Mouse (Mus musculus): Measurements from ENCODE around the gene Mgme1. TPM values are rescaled to one million over a fixed set of nuclear protein-coding genes. Genes with fewer than 3 reads are reported as not detected.

Gene Mgme1
- polyA plus RNA-seq, 1 experiment from 2014 or later, result 6.8 TPM

- H3K27me3 ChIP-seq (replicated peaks; ENCODE audit: insufficient read depth, low read length), result no peaks in the 10 kb centered on the region
- TF ChIP-seq CTCF (IDR thresholded peaks at IDR 0.05) (no peak), EP300 (IDR thresholded peaks at IDR 0.05) (no peak)
- DNase-seq (ENCODE audit: low spot score) (no peak), ATAC-seq (no peak)
- no peaks in the 10 kb centered on the region for H3K4me1 ChIP-seq (ENCODE audit: insufficient read depth, low read depth, low read length)
- H3K9ac ChIP-seq (replicated peaks; ENCODE audit: low read depth), result no peak overlapping the region
- no peak overlapping the region for H3K4me3 ChIP-seq (ENCODE audit: low read depth, low read length)
- H3K27ac ChIP-seq (ENCODE audit: low read length), result no peak overlapping the region
- no peaks in the 10 kb centered on the region for H3K9me3 ChIP-seq (ENCODE audit: low read length)
- H3K4me2 ChIP-seq (replicated peaks; ENCODE audit: low read depth, low read length), result no peak overlapping the region
- peaks cover 36% of the 10 kb centered on the region; the same call in 1 of the 2 replicates for H3K36me3 ChIP-seq (ENCODE audit: insufficient read depth, low read length)
Observed at GRCm38 (mm10) chr2:144250111-144250510, 20.4 kb upstream of the Mgme1 start.

- TF ChIP-seq EP300 (IDR thresholded peaks at IDR 0.05), result no peak
- no peak for TF ChIP-seq CTCF (IDR thresholded peaks at IDR 0.05)
- Histone ChIP-seq H3K36me3 (ENCODE audit: insufficient read depth, low read length) (peaks cover 13% of the 10 kb centered on the region; the same call in 1 of the 2 replicates), H3K9me3 (ENCODE audit: low read length) (no peaks in the 10 kb centered on the region), H3K4me3 (ENCODE audit: low read depth, low read length) (no peak overlapping the region), H3K4me1 (ENCODE audit: insufficient read depth, low read depth, low read length) (peaks cover 12% of the 10 kb centered on the region), H3K27me3 (replicated peaks; ENCODE audit: insufficient read depth, low read length) (no peaks in the 10 kb centered on the region), H3K27ac (ENCODE audit: low read length) (no peak overlapping the region), H3K4me2 (replicated peaks; ENCODE audit: low read depth, low read length) (no peak overlapping the region), H3K9ac (replicated peaks; ENCODE audit: low read depth) (no peak overlapping the region)
- DNase-seq (ENCODE audit: low spot score) (no peak), ATAC-seq (no peak)
- WGBS, result 80% methylated on average over 2 of the region's 2 CpGs
Observed at GRCm38 (mm10) chr2:144262837-144263236, 7.6 kb upstream of the Mgme1 start.

DNA sequence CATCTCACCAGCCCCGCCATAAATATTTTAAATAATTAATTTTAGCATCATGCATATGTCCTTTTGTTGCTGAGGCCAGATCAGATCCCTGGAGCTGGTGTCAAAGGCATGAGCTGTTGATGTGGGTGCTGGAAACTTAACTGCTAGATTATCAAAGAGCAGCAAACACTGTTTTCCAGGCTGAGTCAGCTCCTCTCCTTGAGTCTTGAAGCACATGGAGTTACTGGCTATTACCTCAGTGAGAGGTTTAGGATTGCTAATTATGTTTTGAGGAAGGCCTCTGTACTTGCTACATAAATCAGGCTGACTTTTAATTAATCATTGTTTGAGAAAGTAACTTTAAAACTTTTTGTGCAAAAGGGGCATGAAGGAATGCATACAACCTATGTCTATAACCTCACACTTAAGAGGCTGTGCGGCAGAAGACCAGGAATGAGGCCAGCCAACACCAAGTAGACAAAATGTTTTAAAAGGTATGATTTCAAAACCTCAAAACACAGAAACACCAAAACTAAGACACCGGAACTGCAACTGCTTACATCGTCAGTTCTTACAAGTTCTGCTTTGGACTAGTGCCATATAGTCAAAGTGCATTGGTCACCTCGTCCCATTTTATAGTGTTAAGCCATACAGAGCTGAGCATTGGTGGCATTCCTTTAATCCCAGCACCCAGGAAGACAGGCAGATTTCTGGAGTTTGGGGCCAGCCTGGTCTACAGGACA lies 5.9 kb upstream of the Mgme1 start:
- Histone ChIP-seq H3K4me2 (replicated peaks; ENCODE audit: low read depth, low read length) (no peak overlapping the region), H3K36me3 (ENCODE audit: insufficient read depth, low read length) (no peaks in the 10 kb centered on the region), H3K4me3 (ENCODE audit: low read depth, low read length) (no peak overlapping the region), H3K9me3 (ENCODE audit: low read length) (no peaks in the 10 kb centered on the region), H3K27me3 (replicated peaks; ENCODE audit: insufficient read depth, low read length) (no peaks in the 10 kb centered on the region), H3K27ac (ENCODE audit: low read length) (no peak overlapping the region), H3K4me1 (ENCODE audit: insufficient read depth, low read depth, low read length) (peaks cover 18% of the 10 kb centered on the region), H3K9ac (replicated peaks; ENCODE audit: low read depth) (no peak overlapping the region)
- no peak for ATAC-seq
- no peak for DNase-seq (ENCODE audit: low spot score)
- WGBS, result 41% methylated on average over 5 of the region's 5 CpGs
- TF ChIP-seq EP300 (IDR thresholded peaks at IDR 0.05), result no peak
- TF ChIP-seq CTCF (IDR thresholded peaks at IDR 0.05), result no peak

DNA sequence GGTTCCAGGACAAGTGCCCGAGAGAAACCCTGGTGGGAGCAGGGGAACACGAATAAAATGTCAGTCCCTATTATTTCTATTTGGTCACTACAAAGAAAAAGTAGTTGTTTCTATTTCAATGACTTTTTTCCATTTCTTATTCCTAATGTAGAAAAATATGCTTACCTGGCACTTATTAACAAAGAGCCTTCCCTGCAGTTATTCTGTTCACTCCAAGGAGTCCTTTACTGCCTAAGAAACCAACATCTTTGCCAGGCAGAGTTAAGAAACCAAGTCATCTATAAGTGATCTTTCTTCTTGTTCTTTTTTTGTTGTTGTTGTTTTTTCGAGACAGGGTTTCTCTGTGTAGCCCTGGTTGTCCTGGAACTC lies 5.4 kb upstream of the Mgme1 start:
- TF ChIP-seq EP300 (IDR thresholded peaks at IDR 0.05) (no peak), CTCF (IDR thresholded peaks at IDR 0.05) (no peak)
- WGBS, result 79% methylated on average over 3 of the region's 3 CpGs
- H3K27ac ChIP-seq (ENCODE audit: low read length), result no peak overlapping the region
- H3K9ac ChIP-seq (replicated peaks; ENCODE audit: low read depth), result no peak overlapping the region
- H3K4me1 ChIP-seq (ENCODE audit: insufficient read depth, low read depth, low read length), result peaks cover 18% of the 10 kb centered on the region
- DNase-seq (ENCODE audit: low spot score) (no peak), ATAC-seq (no peak)
- H3K4me3 ChIP-seq (ENCODE audit: low read depth, low read length), result no peak overlapping the region
- H3K9me3 ChIP-seq (ENCODE audit: low read length), result no peaks in the 10 kb centered on the region
- H3K4me2 ChIP-seq (replicated peaks; ENCODE audit: low read depth, low read length), result no peak overlapping the region
- H3K27me3 ChIP-seq (replicated peaks; ENCODE audit: insufficient read depth, low read length), result no peaks in the 10 kb centered on the region
- no peaks in the 10 kb centered on the region for H3K36me3 ChIP-seq (ENCODE audit: insufficient read depth, low read length)

- H3K4me1 ChIP-seq (ENCODE audit: insufficient read depth, low read depth, low read length), result peaks cover 18% of the 10 kb centered on the region
- H3K9me3 ChIP-seq (ENCODE audit: low read length), result no peaks in the 10 kb centered on the region
- ATAC-seq, result no peak
- H3K9ac ChIP-seq (replicated peaks; ENCODE audit: low read depth), result no peak overlapping the region
- H3K4me3 ChIP-seq (ENCODE audit: low read depth, low read length), result no peak overlapping the region
- H3K4me2 ChIP-seq (replicated peaks; ENCODE audit: low read depth, low read length), result no peak overlapping the region
- no peaks in the 10 kb centered on the region for H3K36me3 ChIP-seq (ENCODE audit: insufficient read depth, low read length)
- H3K27ac ChIP-seq (ENCODE audit: low read length), result no peak overlapping the region
- no peak for TF ChIP-seq EP300 (IDR thresholded peaks at IDR 0.05)
- TF ChIP-seq CTCF (IDR thresholded peaks at IDR 0.05), result no peak
- H3K27me3 ChIP-seq (replicated peaks; ENCODE audit: insufficient read depth, low read length), result no peaks in the 10 kb centered on the region
- 38% methylated on average over 4 of the region's 4 CpGs for WGBS
- no peak for DNase-seq (ENCODE audit: low spot score)
Observed at GRCm38 (mm10) chr2:144265916-144266683, 4.4 kb upstream of the Mgme1 start.

DNA sequence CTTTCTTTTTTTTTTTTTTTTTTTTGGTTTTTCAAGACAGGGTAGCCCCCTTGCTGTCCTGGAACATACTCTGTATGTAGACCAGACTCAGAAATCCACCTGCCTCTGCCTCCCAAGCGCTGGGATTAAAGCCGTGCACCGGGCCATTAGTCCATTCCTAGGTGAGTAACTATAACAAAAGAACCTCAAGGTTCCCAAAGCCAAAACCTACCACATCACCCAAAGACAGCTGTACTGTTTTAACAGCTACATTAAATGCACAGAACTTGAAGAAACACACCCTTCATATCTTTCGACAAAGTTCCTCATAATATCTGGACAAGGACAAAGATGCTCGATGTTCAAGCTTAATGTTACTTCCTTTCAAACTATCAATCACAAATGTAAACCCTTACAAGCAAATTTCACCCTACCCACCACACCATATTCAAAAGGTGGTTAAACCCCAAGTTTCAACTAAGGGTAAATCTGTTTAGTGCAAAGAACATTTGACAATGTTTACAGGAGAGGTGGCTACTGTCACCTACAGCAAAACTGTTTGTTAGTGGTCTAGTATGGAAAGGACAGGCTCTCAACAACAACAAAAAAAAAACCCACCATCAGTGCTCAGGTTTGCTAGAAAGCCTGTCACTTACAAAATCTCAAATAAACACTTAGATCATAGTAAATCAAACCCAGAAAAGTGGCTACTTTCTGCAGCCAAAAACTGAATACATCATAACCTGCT lies 3.3 kb upstream of the Mgme1 start:
- Histone ChIP-seq H3K4me3 (ENCODE audit: low read depth, low read length) (no peak overlapping the region), H3K27ac (ENCODE audit: low read length) (no peak overlapping the region), H3K4me2 (replicated peaks; ENCODE audit: low read depth, low read length) (no peak overlapping the region), H3K9ac (replicated peaks; ENCODE audit: low read depth) (no peak overlapping the region), H3K4me1 (ENCODE audit: insufficient read depth, low read depth, low read length) (peaks cover 18% of the 10 kb centered on the region), H3K9me3 (ENCODE audit: low read length) (no peaks in the 10 kb centered on the region), H3K27me3 (replicated peaks; ENCODE audit: insufficient read depth, low read length) (no peaks in the 10 kb centered on the region), H3K36me3 (ENCODE audit: insufficient read depth, low read length) (no peaks in the 10 kb centered on the region)
- 50% methylated on average over 5 of the region's 5 CpGs for WGBS
- ATAC-seq (no peak), DNase-seq (ENCODE audit: low spot score) (no peak)
- TF ChIP-seq CTCF (IDR thresholded peaks at IDR 0.05) (no peak), EP300 (IDR thresholded peaks at IDR 0.05) (no peak)
